Mouse (Mus musculus) CH12.LX (cell line): ENCODE measurements around the gene Cebpzos. TPM values are rescaled to one million over a fixed set of nuclear protein-coding genes. Genes with fewer than 3 reads are reported as not detected.

Experiments used
- DNase-seq: peaks from one replicate; pipeline ENCODE4 v3.0.0-alpha.2; 2013; ENCODE audit errors: extremely low read depth
- H3K27ac ChIP-seq: 2 replicates; pipeline ENCODE4 v1.5.1; 2012; ENCODE audit warnings: low read depth, mild to moderate bottlenecking, control low read depth, moderate library complexity; ENCODE audit not compliant: insufficient read depth
- H3K27me3 ChIP-seq: replicated peaks from 2 replicates; pipeline ENCODE3; 2012; ENCODE audit warnings: inconsistent platforms
- H3K36me3 ChIP-seq, 2 experiments: replicated peaks in 1 of 2; 2 replicates each; pipeline versions ENCODE3 to v1.6.1; 2012; ENCODE audit warnings: inconsistent platforms in 1 of 2, low read length in 1 of 2, mild to moderate bottlenecking in 1 of 2, mixed read lengths in 1 of 2, moderate library complexity in 1 of 2; ENCODE audit not compliant: control insufficient read depth in 1 of 2, insufficient read depth in 1 of 2
- H3K4me1 ChIP-seq, 2 experiments: 2 replicates each; pipeline ENCODE4 v1.6.1; 2012; ENCODE audit warnings: inconsistent platforms in 1 of 2, moderate library complexity in 1 of 2; ENCODE audit not compliant: insufficient read depth in 2 of 2, control insufficient read depth in 1 of 2
- H3K4me2 ChIP-seq: 2 replicates; pipeline ENCODE4 v1.6.1; 2012; ENCODE audit warnings: low read depth, mild to moderate bottlenecking, control low read depth; ENCODE audit not compliant: poor library complexity, insufficient read depth, severe bottlenecking
- H3K4me3 ChIP-seq, 3 experiments: fragments of 150-350 bp in 1 of 3; sonication (generic) in 1 of 3; replicated peaks in 1 of 3; 2 replicates each; pipeline versions ENCODE3 to v1.5.1; 2011 to 2012; ENCODE audit warnings: low read depth in 2 of 3, low read length in 2 of 3, mild to moderate bottlenecking in 2 of 3, moderate library complexity in 2 of 3, control low read depth in 1 of 3, improper control_type of control experiment in 1 of 3, inconsistent platforms in 1 of 3, mixed read lengths in 1 of 3; ENCODE audit not compliant: poor library complexity in 1 of 3
- H3K79me2 ChIP-seq: replicated peaks from 2 replicates; pipeline ENCODE4 v1.6.1; 2012; ENCODE audit warnings: mild to moderate bottlenecking, moderate library complexity; ENCODE audit not compliant: control insufficient read depth, poor library complexity, insufficient read depth, severe bottlenecking; ENCODE audit errors: extremely low read depth
- H3K9ac ChIP-seq: 2 replicates; pipeline ENCODE4 v1.6.1; 2012; ENCODE audit warnings: low read depth, mild to moderate bottlenecking, control low read depth, moderate library complexity; ENCODE audit not compliant: insufficient read depth
- H3K9me3 ChIP-seq: replicated peaks from 2 replicates; pipeline ENCODE3; 2012; ENCODE audit warnings: low read length, inconsistent platforms, mixed read lengths
- CHD1 ChIP-seq: IDR thresholded peaks from 2 replicates; pipeline ENCODE4 v1.6.1; 2012; ENCODE audit warnings: low read depth, low read length, improper control_type of control experiment, inconsistent platforms
- CTCF ChIP-seq, 2 experiments: IDR thresholded peaks in 1 of 2; conservative IDR thresholded peaks in 1 of 2; 2 replicates each; pipeline ENCODE4 v1.5.1; 2011 to 2012; ENCODE audit warnings: low read depth in 2 of 2, low read length in 2 of 2, improper control_type of control experiment in 1 of 2, inconsistent platforms in 1 of 2, mild to moderate bottlenecking in 1 of 2, moderate library complexity in 1 of 2
- E2F4 ChIP-seq: IDR thresholded peaks from 2 replicates; pipeline ENCODE4 v1.6.1; 2011; ENCODE audit warnings: low read depth, low read length, improper control_type of control experiment; ENCODE audit not compliant: insufficient replicate concordance
- ELF1 ChIP-seq: IDR thresholded peaks from 2 replicates; pipeline ENCODE4 v1.6.1; 2014; ENCODE audit warnings: low read depth, mild to moderate bottlenecking, inconsistent platforms, low read length, improper control_type of control experiment
- EP300 ChIP-seq: IDR thresholded peaks from 2 replicates; pipeline ENCODE4 v1.6.1; 2011; ENCODE audit warnings: low read length, improper control_type of control experiment
- ETS1 ChIP-seq: conservative IDR thresholded peaks from 2 replicates; pipeline ENCODE4 v1.6.1; 2012; ENCODE audit warnings: low read depth, mild to moderate bottlenecking, inconsistent platforms, low read length, improper control_type of control experiment, moderate library complexity
- GABPA ChIP-seq: IDR thresholded peaks from 2 replicates; pipeline ENCODE4 v1.6.1; 2012; ENCODE audit warnings: low read depth, low read length, improper control_type of control experiment, inconsistent platforms; ENCODE audit not compliant: insufficient replicate concordance
- HCFC1 ChIP-seq: IDR thresholded peaks from 2 replicates; pipeline ENCODE4 v1.6.1; 2012; ENCODE audit warnings: low read depth, mild to moderate bottlenecking, inconsistent platforms, low read length, improper control_type of control experiment
- IRF4 ChIP-seq: IDR thresholded peaks from 2 replicates; pipeline ENCODE4 v1.6.1; 2014; ENCODE audit warnings: low read depth, mild to moderate bottlenecking, inconsistent platforms, low read length, improper control_type of control experiment
- JUN ChIP-seq: IDR thresholded peaks from 2 replicates; pipeline ENCODE4 v1.6.1; 2011; ENCODE audit warnings: low read depth, mild to moderate bottlenecking, low read length, improper control_type of control experiment, moderate library complexity; ENCODE audit not compliant: insufficient read depth
- JUND ChIP-seq: conservative IDR thresholded peaks from 2 replicates; pipeline ENCODE4 v1.6.1; 2011; ENCODE audit warnings: low read depth, low read length, improper control_type of control experiment
- KAT2A ChIP-seq: IDR thresholded peaks from 2 replicates; pipeline ENCODE4 v1.6.1; 2012; ENCODE audit warnings: low read length, improper control_type of control experiment, inconsistent platforms; ENCODE audit not compliant: insufficient replicate concordance
- MAFK ChIP-seq: IDR thresholded peaks from 2 replicates; pipeline ENCODE4 v1.6.1; 2011; ENCODE audit warnings: low read length, improper control_type of control experiment; ENCODE audit not compliant: insufficient replicate concordance
- MAZ ChIP-seq: IDR thresholded peaks from 2 replicates; pipeline ENCODE4 v1.6.1; 2012; ENCODE audit warnings: low read depth, mild to moderate bottlenecking, inconsistent platforms, low read length, improper control_type of control experiment, moderate library complexity
- MEF2A ChIP-seq: IDR thresholded peaks from 2 replicates; pipeline ENCODE4 v1.6.1; 2014; ENCODE audit warnings: low read depth, mild to moderate bottlenecking, inconsistent platforms, low read length, improper control_type of control experiment, borderline replicate concordance
- MXI1 ChIP-seq: IDR thresholded peaks from 2 replicates; pipeline ENCODE4 v1.6.1; 2011; ENCODE audit warnings: mild to moderate bottlenecking, low read depth, low read length, improper control_type of control experiment
- MYC ChIP-seq: IDR thresholded peaks from 2 replicates; pipeline ENCODE4 v1.6.1; 2011; ENCODE audit warnings: low read depth, mild to moderate bottlenecking, improper control_type of control experiment, low read length
- NELFE ChIP-seq: IDR thresholded peaks from 2 replicates; pipeline ENCODE4 v1.6.1; 2011; ENCODE audit warnings: low read depth, low read length, improper control_type of control experiment
- NRF1 ChIP-seq: IDR thresholded peaks from 2 replicates; pipeline ENCODE4 v1.6.1; 2014; ENCODE audit warnings: low read depth, mild to moderate bottlenecking, inconsistent platforms, low read length, improper control_type of control experiment, moderate library complexity
- PAX5 ChIP-seq: IDR thresholded peaks from 2 replicates; pipeline ENCODE4 v1.6.1; 2012; ENCODE audit warnings: low read length, inconsistent platforms, mixed read lengths
- POLR2A ChIP-seq: IDR thresholded peaks from 2 replicates; pipeline ENCODE4 v1.6.1; 2011; ENCODE audit warnings: low read depth, mild to moderate bottlenecking, improper control_type of control experiment, low read length
- RCOR1 ChIP-seq: conservative IDR thresholded peaks from 2 replicates; pipeline ENCODE4 v1.6.1; 2012; ENCODE audit warnings: low read depth, mild to moderate bottlenecking, inconsistent platforms, low read length, improper control_type of control experiment
- SIN3A ChIP-seq: IDR thresholded peaks from 2 replicates; pipeline ENCODE4 v1.6.1; 2012; ENCODE audit warnings: low read length, improper control_type of control experiment, inconsistent platforms
- SMC3 ChIP-seq: IDR thresholded peaks from 2 replicates; pipeline ENCODE4 v1.6.1; 2011; ENCODE audit warnings: low read depth, low read length, improper control_type of control experiment
- TBP ChIP-seq: conservative IDR thresholded peaks from 2 replicates; pipeline ENCODE4 v1.6.1; 2011; ENCODE audit warnings: low read depth, low read length, improper control_type of control experiment
- UBTF ChIP-seq: IDR thresholded peaks from 2 replicates; pipeline ENCODE4 v1.6.1; 2012; ENCODE audit warnings: low read depth, mild to moderate bottlenecking, inconsistent platforms, low read length, improper control_type of control experiment, moderate library complexity
- USF1 ChIP-seq: IDR thresholded peaks from 2 replicates; pipeline ENCODE4 v1.6.1; 2014; ENCODE audit warnings: low read depth, mild to moderate bottlenecking, inconsistent platforms, low read length, improper control_type of control experiment
- USF2 ChIP-seq: conservative IDR thresholded peaks from 2 replicates; pipeline ENCODE4 v1.6.1; 2011; ENCODE audit warnings: low read depth, low read length, improper control_type of control experiment
- ZKSCAN1 ChIP-seq: IDR thresholded peaks from 2 replicates; pipeline ENCODE4 v1.6.1; 2012; ENCODE audit warnings: low read depth, inconsistent platforms, low read length, improper control_type of control experiment, borderline replicate concordance
- ZMIZ1 ChIP-seq: IDR thresholded peaks from 2 replicates; pipeline ENCODE4 v1.6.1; 2012; ENCODE audit warnings: low read depth, mild to moderate bottlenecking, inconsistent platforms, low read length, improper control_type of control experiment
- dilution Hi-C: fragments of 300-500 bp; cut with MboI; formaldehyde crosslinking; loops from 2 replicates; pipeline ENCODE4 v1.14.3; 2020; ENCODE audit warnings: low sequenced_read_pairs; ENCODE audit not compliant: extremely low pct_unique_long_range_greater_than_20kb, extremely low pct_ligation_motif_present
- in situ Hi-C: fragments of 300-500 bp; cut with MboI; formaldehyde crosslinking; loops from 3 replicates; pipeline ENCODE4 v1.14.3; 2019; ENCODE audit warnings: low sequenced_read_pairs, low pct_ligation_motif_present, low pct_unique_long_range_greater_than_20kb, mixed read lengths
- polyA plus RNA-seq: library from polyadenylated mRNA; unstranded; fragments of >175 nt; gene quantifications from 2 replicates; pipeline ENCODE4 v1.2.1, GENCODE M21; 2012; ENCODE audit warnings: low read depth; ENCODE audit not compliant: insufficient read length
- total RNA-seq, 2 experiments: library from RNA; depleted of rRNA; stranded (reverse); fragments of 300-350 nt in 1 of 2; fragments of >200 nt in 1 of 2; gene quantifications; 2 replicates each; pipeline ENCODE4 v1.2.3; 2012 to 2014

Gene Cebpzos
- total and polyA plus RNA-seq, 3 experiments = 29.9 to 63.7 (median 34.8) TPM

DNA sequence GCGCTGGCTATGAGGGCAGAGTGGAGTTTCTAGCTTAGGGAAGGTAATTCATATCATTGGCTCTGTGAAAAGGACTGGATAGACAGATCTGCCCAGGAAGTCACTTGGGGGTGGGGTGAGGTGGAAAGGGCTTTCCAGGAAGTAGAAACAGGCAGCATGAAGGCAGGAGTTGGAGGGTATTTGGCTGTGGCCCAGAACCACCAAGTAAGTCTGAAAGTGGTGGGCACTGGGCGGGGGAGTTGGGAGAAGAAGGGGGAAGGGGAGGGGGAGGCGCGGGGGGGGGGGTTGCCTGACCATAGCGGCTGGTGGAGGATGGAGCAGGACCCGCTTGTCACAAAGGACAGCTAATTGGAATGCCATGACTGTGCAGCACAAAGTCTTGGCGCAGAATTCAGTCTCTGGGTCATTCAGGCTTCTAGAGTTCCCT lies 34.4 kb upstream of the Cebpzos start:
- H3K9ac ChIP-seq = peak overlapping the region; percentile 89
- DNase-seq = peak; percentile 40
- peak overlapping the region; percentile 59 to 98 (median 80) for H3K4me3 ChIP-seq
- H3K27ac ChIP-seq = no peak overlapping the region
- H3K27me3 ChIP-seq = no peaks in the 10 kb centered on the region
- no peak for TF ChIP-seq ZMIZ1
- TF ChIP-seq ETS1 = no peak
- no peak for TF ChIP-seq NELFE
- 0 out of 2 replicates have a peak, but pooled peaks have one; percentile 23 for TF ChIP-seq MAZ
- peak; percentile 76 for TF ChIP-seq ELF1
- TF ChIP-seq JUN = no peak
- H3K9me3 ChIP-seq = peaks cover 9% of the 10 kb centered on the region
- H3K4me1 ChIP-seq = peaks cover 6 to 22% of the 10 kb centered on the region in 2 experiments
- in situ Hi-C loops = loop anchor here (5.0 kb wide), 1 partner anchor 35 kb away; the partner anchor contains the start of gene Cebpzos
- H3K36me3 ChIP-seq = peaks cover 17 to 58% of the 10 kb centered on the region in 2 experiments
- peak overlapping the region; percentile 81 for H3K4me2 ChIP-seq
- dilution Hi-C loops = no loop called here
- H3K79me2 ChIP-seq = peaks cover 12% of the 10 kb centered on the region; the same call in 1 of the 2 replicates

DNA sequence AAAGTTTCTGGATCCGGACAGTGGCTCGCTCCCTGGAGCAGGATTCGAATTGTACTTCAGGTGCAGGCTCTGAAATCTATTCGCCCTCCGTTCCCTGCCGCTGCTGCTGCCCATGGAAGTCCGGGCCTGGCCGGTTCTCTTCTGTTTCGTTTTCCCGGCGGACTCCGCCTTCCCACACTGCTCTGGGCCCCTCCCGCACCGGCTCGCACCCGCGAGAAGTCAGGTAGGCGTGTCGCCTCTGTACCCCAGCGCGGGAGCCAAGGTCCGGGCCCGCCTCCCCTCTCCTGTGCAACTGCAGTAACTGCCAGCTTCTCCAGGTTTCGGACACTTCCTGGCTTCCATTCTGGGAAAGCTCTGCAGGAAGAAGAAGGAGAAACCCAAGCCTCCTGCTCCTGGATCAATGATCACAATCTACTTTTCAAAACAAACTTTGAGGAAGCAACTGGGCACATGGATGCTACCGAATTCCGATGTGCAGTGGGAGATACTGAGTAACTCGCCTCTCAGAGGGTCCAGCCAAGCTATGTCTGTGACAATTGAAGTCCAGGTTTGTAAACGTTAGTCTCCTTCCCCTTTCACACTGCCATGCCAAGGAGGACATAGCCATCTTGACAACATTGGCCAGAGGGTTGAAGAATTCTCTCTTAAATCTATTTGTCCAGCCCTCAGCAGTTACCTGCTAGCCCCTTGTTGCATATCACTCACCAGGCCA lies 33.7 kb upstream of the Cebpzos start, which contains the start of gene Eif2ak2:
Gene Eif2ak2, minus strand, starts transcription at position 173 of the 712 bp plus-strand sequence.
- Histone ChIP-seq H3K9me3 (peaks cover 9% of the 10 kb centered on the region), H3K4me3 (peak within 1 kb of the TSS; percentile 59 to 98 (median 80)), H3K36me3 (peaks cover 12 to 52% of the 10 kb centered on the region in 2 experiments), H3K79me2 (peaks cover 12% of the 10 kb centered on the region; the same call in 1 of the 2 replicates), H3K4me1 (peaks cover 6 to 22% of the 10 kb centered on the region in 2 experiments), H3K4me2 (peak within 1 kb of the TSS; percentile 81), H3K9ac (peak within 1 kb of the TSS; percentile 89), H3K27ac (no peak within 1 kb of the TSS), H3K27me3 (no peaks in the 10 kb centered on the region)
- in situ Hi-C loops (loop anchor here (5.0 kb wide), 1 partner anchor 35 kb away; the partner anchor contains the start of gene Cebpzos), dilution Hi-C loops (no loop called here)
- DNase-seq = peak; percentile 73
- TF ChIP-seq GABPA = no peak
- TF ChIP-seq JUN = no peak
- no peak for TF ChIP-seq USF2
- no peak for TF ChIP-seq MAFK
- TF ChIP-seq SMC3 = no peak
- no peak; the same call in 1 of the 2 replicates for TF ChIP-seq TBP
- no peak for TF ChIP-seq CHD1
- TF ChIP-seq ZKSCAN1 = no peak
- TF ChIP-seq ZMIZ1 = peak; percentile 50; the same call in 1 of the 2 replicates
- peak; percentile 42; the same call in 1 of the 2 replicates for TF ChIP-seq NRF1
- TF ChIP-seq MXI1 = peak; percentile 53; the same call in 1 of the 2 replicates
- no peak for TF ChIP-seq PAX5
- TF ChIP-seq HCFC1 = peak; percentile 55; the same call in 1 of the 2 replicates
- TF ChIP-seq MYC = no peak
- TF ChIP-seq E2F4 = no peak
- no peak for TF ChIP-seq EP300
- no peak for TF ChIP-seq MEF2A
- TF ChIP-seq RCOR1 = no peak
- TF ChIP-seq NELFE = peak; percentile 83
- no peak for TF ChIP-seq JUND
- TF ChIP-seq KAT2A = no peak
- no peak for TF ChIP-seq MAZ
- no peak for TF ChIP-seq IRF4
- peak; percentile 44; the same call in 1 of the 2 replicates for TF ChIP-seq SIN3A
- no peak for TF ChIP-seq USF1
- TF ChIP-seq ELF1 = peak; percentile 44; the same call in 1 of the 2 replicates
- no peak for TF ChIP-seq UBTF
- no peak for TF ChIP-seq CTCF (conservative IDR thresholded peaks at IDR 0.05 in 1 of 2, IDR thresholded peaks at IDR 0.05 in 1 of 2; ENCODE audit: low read depth in 2 of 2, low read length in 2 of 2)
- TF ChIP-seq POLR2A = peak; percentile 80
